Mouse (Mus musculus) E14TG2a.4 (cell line): ENCODE data around the gene Sphk2.
A peak's percentile ranks its signal among the peaks of the same experiment; 100 is the strongest.

Experiments
- CTCF ChIP-seq: conservative IDR thresholded peaks from 2 replicates; pipeline ENCODE4 v1.5.1; 2014; ENCODE audit warnings: low read length
- NANOG ChIP-seq: IDR thresholded peaks from 2 replicates; pipeline ENCODE4 v1.6.1; 2014; ENCODE audit warnings: borderline replicate concordance, low read length, mixed read lengths

DNA sequence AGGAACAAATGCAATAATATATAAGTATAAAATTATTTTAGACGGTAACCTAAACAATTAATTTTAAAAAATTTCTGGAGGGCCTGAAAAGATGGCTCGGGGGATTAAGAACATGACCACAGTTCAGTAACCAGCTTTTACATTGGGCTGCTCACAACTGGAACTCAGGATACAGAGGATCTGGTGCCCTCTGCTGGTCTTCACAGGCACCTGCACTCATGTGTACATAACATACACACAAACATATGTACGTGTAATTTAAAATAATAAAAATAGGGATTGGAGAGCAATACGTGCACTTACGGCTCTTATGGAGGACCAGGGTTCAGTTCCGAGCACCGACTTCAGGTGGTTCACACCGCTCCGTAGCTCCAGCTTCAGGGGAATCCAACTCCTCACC lies 48.9 kb downstream of the Sphk2 start:
- TF ChIP-seq CTCF (peak; percentile 54), NANOG (no peak)
